Mouse (Mus musculus): ENCODE data around the gene Arfip1. TPM values are rescaled to one million over a fixed set of nuclear protein-coding genes. Genes with fewer than 3 reads are reported as not detected.
"Not testable (repeated sequence)": the region's sequence is repeated elsewhere in the genome, so short reads cannot be mapped to it uniquely, and the experiment has no call there.

Arfip1 gene
- total RNA-seq, 2 experiments from 2014 or later: 36.0 to 41.6 TPM

- DNase-seq: no peak
Observed at GRCm38 (mm10) chr3:84570501-84570900, 11.9 kb downstream of the Arfip1 start.

- no peak for DNase-seq
Observed at GRCm38 (mm10) chr3:84569587-84569986, 12.8 kb downstream of the Arfip1 start.

- no peak for DNase-seq
Observed at GRCm38 (mm10) chr3:84568540-84568939, 13.9 kb downstream of the Arfip1 start.

GRCm38 (mm10) chr3:84563415-84563814, 19.0 kb downstream of the Arfip1 start:
- no peak for DNase-seq

GRCm38 (mm10) chr3:84562911-84563310, 19.5 kb downstream of the Arfip1 start:
- not testable (repeated sequence) for DNase-seq

- DNase-seq: no peak
Observed at GRCm38 (mm10) chr3:84558301-84558700, 24.1 kb downstream of the Arfip1 start.

GRCm38 (mm10) chr3:84555780-84556179, 26.6 kb downstream of the Arfip1 start:
- DNase-seq: no peak

GRCm38 (mm10) chr3:84547177-84547576, 35.2 kb downstream of the Arfip1 start:
- DNase-seq: no peak

- DNase-seq: peak; percentile 72
Observed at GRCm38 (mm10) chr3:84542450-84542849, 40.0 kb downstream of the Arfip1 start.

- DNase-seq: no peak
Observed at GRCm38 (mm10) chr3:84541881-84542280, 40.5 kb downstream of the Arfip1 start.

GRCm38 (mm10) chr3:84540640-84541039, 41.8 kb downstream of the Arfip1 start:
- no peak for DNase-seq

- no peak for DNase-seq
Observed at GRCm38 (mm10) chr3:84536987-84537386, 45.4 kb downstream of the Arfip1 start.

- DNase-seq: no peak
Observed at GRCm38 (mm10) chr3:84533227-84533626, 49.2 kb downstream of the Arfip1 start.

GRCm38 (mm10) chr3:84529021-84529420, 53.4 kb downstream of the Arfip1 start:
- DNase-seq: no peak

- no peak for DNase-seq
Observed at GRCm38 (mm10) chr3:84524952-84525351, 57.5 kb downstream of the Arfip1 start.

- no peak for DNase-seq
Observed at GRCm38 (mm10) chr3:84516163-84516562, 66.3 kb downstream of the Arfip1 start.

GRCm38 (mm10) chr3:84512774-84513515, 69.5 kb downstream of the Arfip1 start:
- DNase-seq: no peak

GRCm38 (mm10) chr3:84505193-84505592, 77.2 kb downstream of the Arfip1 start:
- DNase-seq: no peak

GRCm38 (mm10) chr3:84504291-84504690, 78.1 kb downstream of the Arfip1 start:
- no peak for DNase-seq

- no peak for DNase-seq
Observed at GRCm38 (mm10) chr3:84502101-84502500, 80.3 kb downstream of the Arfip1 start.

GRCm38 (mm10) chr3:84500491-84500890, 81.9 kb downstream of the Arfip1 start:
- no peak for DNase-seq

GRCm38 (mm10) chr3:84497718-84498117, 84.7 kb downstream of the Arfip1 start:
- DNase-seq: no peak

GRCm38 (mm10) chr3:84492657-84493056, 89.8 kb downstream of the Arfip1 start:
- DNase-seq: no peak

- DNase-seq: no peak
Observed at GRCm38 (mm10) chr3:84492148-84492547, 90.3 kb downstream of the Arfip1 start.

- DNase-seq: no peak
Observed at GRCm38 (mm10) chr3:84488716-84489115, 93.7 kb downstream of the Arfip1 start.
